Mouse (Mus musculus): ENCODE results near the gene Exosc7. TPM values are rescaled to one million over a fixed set of nuclear protein-coding genes. Genes with fewer than 3 reads are reported as not detected.
A peak's percentile ranks its signal among the peaks of the same experiment; 100 is the strongest.

The Exosc7 gene
- polyA plus RNA-seq, 1 experiment from 2014 or later, result 106 TPM

GRCm38 (mm10) chr9:123124413-123124981 is 11.5 kb downstream of the Exosc7 start:
- Histone ChIP-seq H3K9me3 (ENCODE audit: control insufficient read depth, low read length) (no peaks in the 10 kb centered on the region), H3K4me3 (ENCODE audit: low read depth, low read length) (no peak overlapping the region), H3K36me3 (ENCODE audit: control insufficient read depth, insufficient read depth, low read length) (peaks cover 10% of the 10 kb centered on the region), H3K27me3 (ENCODE audit: control insufficient read depth, insufficient read depth, low read length) (no peaks in the 10 kb centered on the region), H3K4me2 (replicated peaks; ENCODE audit: low read depth, low read length) (no peak overlapping the region), H3K9ac (ENCODE audit: low read depth, low read length) (no peak overlapping the region), H3K27ac (ENCODE audit: low read depth, low read length) (no peak overlapping the region), H3K4me1 (replicated peaks; ENCODE audit: control insufficient read depth, insufficient read depth, low read length) (no peaks in the 10 kb centered on the region)
- DNase-seq (ENCODE audit: low spot score), result no peak
- 96% methylated on average over 2 of the region's 2 CpGs for WGBS
- ATAC-seq (ENCODE audit: low FRiP score), result no peak

GRCm38 (mm10) chr9:123127663-123128062 is 14.6 kb downstream of the Exosc7 start:
- Histone ChIP-seq H3K4me1 (replicated peaks; ENCODE audit: control insufficient read depth, insufficient read depth, low read length) (no peaks in the 10 kb centered on the region), H3K27me3 (ENCODE audit: control insufficient read depth, insufficient read depth, low read length) (no peaks in the 10 kb centered on the region), H3K4me3 (ENCODE audit: low read depth, low read length) (no peak overlapping the region), H3K9ac (ENCODE audit: low read depth, low read length) (no peak overlapping the region), H3K27ac (ENCODE audit: low read depth, low read length) (no peak overlapping the region), H3K9me3 (ENCODE audit: control insufficient read depth, low read length) (no peaks in the 10 kb centered on the region), H3K4me2 (replicated peaks; ENCODE audit: low read depth, low read length) (no peak overlapping the region), H3K36me3 (ENCODE audit: control insufficient read depth, insufficient read depth, low read length) (peaks cover 7% of the 10 kb centered on the region)
- no peak for DNase-seq (ENCODE audit: low spot score)
- 95% methylated on average over 6 of the region's 6 CpGs for WGBS
- ATAC-seq (ENCODE audit: low FRiP score), result no peak

GRCm38 (mm10) chr9:123132994-123133393 is 20.0 kb downstream of the Exosc7 start:
- Histone ChIP-seq H3K9ac (ENCODE audit: low read depth, low read length) (no peak overlapping the region), H3K27me3 (ENCODE audit: control insufficient read depth, insufficient read depth, low read length) (no peaks in the 10 kb centered on the region), H3K36me3 (ENCODE audit: control insufficient read depth, insufficient read depth, low read length) (peaks cover 13% of the 10 kb centered on the region), H3K4me1 (replicated peaks; ENCODE audit: control insufficient read depth, insufficient read depth, low read length) (no peaks in the 10 kb centered on the region), H3K27ac (ENCODE audit: low read depth, low read length) (no peak overlapping the region), H3K4me2 (replicated peaks; ENCODE audit: low read depth, low read length) (no peak overlapping the region), H3K9me3 (ENCODE audit: control insufficient read depth, low read length) (no peaks in the 10 kb centered on the region), H3K4me3 (ENCODE audit: low read depth, low read length) (no peak overlapping the region)
- ATAC-seq (ENCODE audit: low FRiP score) (no peak), DNase-seq (ENCODE audit: low spot score) (no peak)
- 94% methylated on average over 3 of the region's 3 CpGs for WGBS

- Histone ChIP-seq H3K36me3 (ENCODE audit: control insufficient read depth, insufficient read depth, low read length) (peaks cover 10% of the 10 kb centered on the region), H3K27ac (ENCODE audit: low read depth, low read length) (no peak overlapping the region)
- DNase-seq (ENCODE audit: low spot score), result no peak
These were observed 24.1 kb downstream of the Exosc7 start for GRCm38 (mm10) chr9:123136953-123137682.

GRCm38 (mm10) chr9:123138891-123139474 is 26.0 kb downstream of the Exosc7 start:
- no peaks in the 10 kb centered on the region for H3K9me3 ChIP-seq (ENCODE audit: control insufficient read depth, low read length)
- 73% methylated on average over 5 of the region's 5 CpGs for WGBS
- H3K36me3 ChIP-seq (ENCODE audit: control insufficient read depth, insufficient read depth, low read length), result peaks cover 8% of the 10 kb centered on the region

More at GRCm38 (mm10) chr9:123136953-123137682, 24.1 kb downstream of the Exosc7 start:
- Histone ChIP-seq H3K4me2 (replicated peaks; ENCODE audit: low read depth, low read length) (no peak overlapping the region), H3K4me1 (replicated peaks; ENCODE audit: control insufficient read depth, insufficient read depth, low read length) (no peaks in the 10 kb centered on the region), H3K9ac (ENCODE audit: low read depth, low read length) (no peak overlapping the region), H3K9me3 (ENCODE audit: control insufficient read depth, low read length) (no peaks in the 10 kb centered on the region), H3K27me3 (ENCODE audit: control insufficient read depth, insufficient read depth, low read length) (no peaks in the 10 kb centered on the region), H3K4me3 (ENCODE audit: low read depth, low read length) (no peak overlapping the region)
- no peak for ATAC-seq (ENCODE audit: low FRiP score)
- 93% methylated on average over 7 of the region's 7 CpGs for WGBS

GRCm38 (mm10) chr9:123139887-123140614 is 27.0 kb downstream of the Exosc7 start:
- Histone ChIP-seq H3K4me2 (replicated peaks; ENCODE audit: low read depth, low read length) (no peak overlapping the region), H3K27ac (ENCODE audit: low read depth, low read length) (no peak overlapping the region), H3K27me3 (ENCODE audit: control insufficient read depth, insufficient read depth, low read length) (no peaks in the 10 kb centered on the region), H3K9me3 (ENCODE audit: control insufficient read depth, low read length) (no peaks in the 10 kb centered on the region), H3K4me3 (ENCODE audit: low read depth, low read length) (no peak overlapping the region), H3K36me3 (ENCODE audit: control insufficient read depth, insufficient read depth, low read length) (peaks cover 8% of the 10 kb centered on the region), H3K4me1 (replicated peaks; ENCODE audit: control insufficient read depth, insufficient read depth, low read length) (no peaks in the 10 kb centered on the region), H3K9ac (ENCODE audit: low read depth, low read length) (no peak overlapping the region)
- DNase-seq (ENCODE audit: low spot score) (no peak), ATAC-seq (ENCODE audit: low FRiP score) (no peak)
- WGBS, result 90% methylated on average over 4 of the region's 4 CpGs

More at GRCm38 (mm10) chr9:123138891-123139474, 26.0 kb downstream of the Exosc7 start:
- ATAC-seq (ENCODE audit: low FRiP score) (peak; percentile 59; the same call in 1 of the 2 replicates), DNase-seq (ENCODE audit: low spot score) (peak; percentile 16)
- no peaks in the 10 kb centered on the region for H3K4me1 ChIP-seq (replicated peaks; ENCODE audit: control insufficient read depth, insufficient read depth, low read length)
- H3K9ac ChIP-seq (ENCODE audit: low read depth, low read length), result no peak overlapping the region
- H3K4me2 ChIP-seq (replicated peaks; ENCODE audit: low read depth, low read length), result no peak overlapping the region
- H3K27ac ChIP-seq (ENCODE audit: low read depth, low read length), result no peak overlapping the region
- H3K4me3 ChIP-seq (ENCODE audit: low read depth, low read length), result no peak overlapping the region
- H3K27me3 ChIP-seq (ENCODE audit: control insufficient read depth, insufficient read depth, low read length), result no peaks in the 10 kb centered on the region

GRCm38 (mm10) chr9:123148430-123148829 is 35.4 kb downstream of the Exosc7 start:
- Histone ChIP-seq H3K27ac (ENCODE audit: low read depth, low read length) (no peak overlapping the region), H3K4me2 (replicated peaks; ENCODE audit: low read depth, low read length) (no peak overlapping the region), H3K4me1 (replicated peaks; ENCODE audit: control insufficient read depth, insufficient read depth, low read length) (no peaks in the 10 kb centered on the region), H3K27me3 (ENCODE audit: control insufficient read depth, insufficient read depth, low read length) (no peaks in the 10 kb centered on the region), H3K36me3 (ENCODE audit: control insufficient read depth, insufficient read depth, low read length) (no peaks in the 10 kb centered on the region), H3K9me3 (ENCODE audit: control insufficient read depth, low read length) (no peaks in the 10 kb centered on the region), H3K4me3 (ENCODE audit: low read depth, low read length) (no peak overlapping the region), H3K9ac (ENCODE audit: low read depth, low read length) (no peak overlapping the region)
- WGBS, result 81% methylated on average over 5 of the region's 5 CpGs
- DNase-seq (ENCODE audit: low spot score), result no peak
- no peak for ATAC-seq (ENCODE audit: low FRiP score)

GRCm38 (mm10) chr9:123150241-123151020 is 37.4 kb downstream of the Exosc7 start, which contains the start of gene Clec3b:
Clec3b (plus strand) TSS chr9:123150946.
- Histone ChIP-seq H3K9me3 (ENCODE audit: control insufficient read depth, low read length) (no peaks in the 10 kb centered on the region), H3K4me2 (replicated peaks; ENCODE audit: low read depth, low read length) (no peak within 1 kb of the TSS), H3K27me3 (ENCODE audit: control insufficient read depth, insufficient read depth, low read length) (no peaks in the 10 kb centered on the region), H3K4me3 (ENCODE audit: low read depth, low read length) (no peak within 1 kb of the TSS), H3K4me1 (replicated peaks; ENCODE audit: control insufficient read depth, insufficient read depth, low read length) (no peaks in the 10 kb centered on the region), H3K27ac (ENCODE audit: low read depth, low read length) (no peak within 1 kb of the TSS), H3K9ac (ENCODE audit: low read depth, low read length) (no peak within 1 kb of the TSS), H3K36me3 (ENCODE audit: control insufficient read depth, insufficient read depth, low read length) (no peaks in the 10 kb centered on the region)
- WGBS, result 88% methylated on average over 5 of the region's 5 CpGs
- no peak for DNase-seq (ENCODE audit: low spot score)
- no peak for ATAC-seq (ENCODE audit: low FRiP score)
